Mouse (Mus musculus) CD4-positive helper T cell, adult 2 months (primary cell): ENCODE results near the gene Atp5j.

ENCODE experiments used
- DNase-seq: peaks from one replicate; pipeline ENCODE4 v3.0.0-alpha.2; 2012; ENCODE audit warnings: low read depth, missing footprints, low spot score

The Atp5j gene

GRCm38 (mm10) chr16:84835441-84835822 lies at the start of gene Atp5j:
Atp5j (minus strand) TSS chr16:84835625.
- no peak for DNase-seq

GRCm38 (mm10) chr16:84884572-84884971 lies 49.1 kb upstream of the Atp5j start:
- no peak for DNase-seq

GRCm38 (mm10) chr16:84881754-84882321 lies 46.4 kb upstream of the Atp5j start:
- no peak for DNase-seq

- DNase-seq = no peak
Measured at GRCm38 (mm10) chr16:84881168-84881567, 45.7 kb upstream of the Atp5j start.

- DNase-seq = peak; percentile 59
Measured at GRCm38 (mm10) chr16:84879146-84879545, 43.7 kb upstream of the Atp5j start.

GRCm38 (mm10) chr16:84876082-84876481 lies 40.7 kb upstream of the Atp5j start:
- no peak for DNase-seq

- no peak for DNase-seq
Measured at GRCm38 (mm10) chr16:84875718-84876035, 40.3 kb upstream of the Atp5j start.

- no peak for DNase-seq
Measured at GRCm38 (mm10) chr16:84875012-84875717, 39.7 kb upstream of the Atp5j start.

- no peak for DNase-seq
Measured at GRCm38 (mm10) chr16:84873805-84874204, 38.4 kb upstream of the Atp5j start.

GRCm38 (mm10) chr16:84864656-84865055 lies 29.2 kb upstream of the Atp5j start:
- DNase-seq = no peak

- no peak for DNase-seq
Measured at GRCm38 (mm10) chr16:84853492-84853891, 18.1 kb upstream of the Atp5j start.

- DNase-seq = no peak
Measured at GRCm38 (mm10) chr16:84838576-84838975, 3.2 kb upstream of the Atp5j start.

GRCm38 (mm10) chr16:84835823-84836743 lies 658 bp upstream of the Atp5j start:
- peak; percentile 67 for DNase-seq

- DNase-seq = peak; percentile 98
Measured at GRCm38 (mm10) chr16:84834745-84835440, 532 bp downstream of the Atp5j start, which contains the start of gene Gabpa. Gabpa (plus strand) TSS chr16:84834925.

- no peak for DNase-seq
Measured at GRCm38 (mm10) chr16:84834344-84834743, 1.1 kb downstream of the Atp5j start.

- no peak for DNase-seq
Measured at GRCm38 (mm10) chr16:84832736-84833135, 2.7 kb downstream of the Atp5j start.

- DNase-seq = no peak
Measured at GRCm38 (mm10) chr16:84831696-84832095, 3.7 kb downstream of the Atp5j start.

GRCm38 (mm10) chr16:84825009-84825408 lies 10.4 kb downstream of the Atp5j start:
- DNase-seq = peak; percentile 56

- peak; percentile 32 for DNase-seq
Measured at GRCm38 (mm10) chr16:84817423-84817822, 18.0 kb downstream of the Atp5j start.

- no peak for DNase-seq
Measured at GRCm38 (mm10) chr16:84814511-84814910, 20.9 kb downstream of the Atp5j start.

GRCm38 (mm10) chr16:84813852-84814251 lies 21.6 kb downstream of the Atp5j start:
- DNase-seq = no peak

GRCm38 (mm10) chr16:84810254-84810653 lies 25.2 kb downstream of the Atp5j start:
- DNase-seq = no peak
